ENCODE assay signal across 15 mouse cellular contexts in the genomic region with DNA sequence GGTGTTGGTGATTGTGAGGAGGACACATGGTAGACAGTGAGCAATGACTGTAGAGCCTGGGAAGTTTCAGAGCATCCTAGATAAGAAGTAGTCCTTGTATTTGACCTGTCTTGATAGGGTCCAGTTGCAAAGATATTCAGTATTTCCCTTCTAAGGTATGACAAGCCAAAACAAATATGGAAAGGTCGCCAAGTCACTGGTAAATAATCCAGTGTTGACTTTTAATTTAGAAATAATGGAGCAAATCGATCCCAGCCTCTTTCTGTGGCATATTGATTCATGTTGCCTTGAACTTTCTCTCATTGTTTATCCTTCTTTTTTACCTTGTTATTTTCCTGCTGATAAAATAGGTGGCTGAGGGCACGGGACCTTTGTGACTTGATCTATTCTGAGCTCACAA.
"Had no signal": no experiment of that assay in that cellular context is flagged by ENCODE, and none has a peak within 500 bp of the region (broad histone marks: within the 10 kb centered on the region; RNA-seq: fewer than 3 reads in every experiment).

No protein-coding gene starts in this region.

- H3K9ac ChIP-seq: neural tube, embryonic 15.5 days; stomach, embryonic 15.5 days had no signal

- H3K4me3 ChIP-seq: neural tube, embryonic 15.5 days; stomach, embryonic 15.5 days had no signal

- H3K9me3 ChIP-seq: neural tube, embryonic 15.5 days; stomach, embryonic 15.5 days had no signal

- H3K36me3 ChIP-seq: neural tube, embryonic 15.5 days; stomach, embryonic 15.5 days had no signal

- H3K27ac ChIP-seq: neural tube, embryonic 15.5 days; stomach, embryonic 15.5 days; stomach, postnatal 0 days had no signal

- H3K27me3 ChIP-seq: neural tube, embryonic 15.5 days; stomach, embryonic 15.5 days had no signal

- H3K4me1 ChIP-seq: neural tube, embryonic 15.5 days had no signal

- DNase-seq: retina, postnatal 1 day; right cerebral cortex, adult 18-20 months; right cerebral cortex, postnatal 14 days; right cerebral cortex, postnatal 25 days; right cerebral cortex, postnatal 4 days; spleen, adult 18-20 months; thymus, adult 18-20 months; thymus, adult 2 months; thymus, postnatal 14 days; thymus, postnatal 25 days; thymus, postnatal 36 days; thymus, postnatal 4 days had no signal

- H3K4me2 ChIP-seq: neural tube, embryonic 15.5 days; stomach, embryonic 15.5 days had no signal
